Mouse (Mus musculus) ES-E14 (cell line): ENCODE data around the gene Krt88. TPM values are rescaled to one million over a fixed set of nuclear protein-coding genes. Genes with fewer than 3 reads are reported as not detected.
A peak's percentile ranks its signal among the peaks of the same experiment; 100 is the strongest.

Experiments used
- DNase-seq: peaks from one replicate; pipeline ENCODE4 v3.0.0-alpha.2; 2013; ENCODE audit warnings: low read depth, low spot score
- H3K27ac ChIP-seq: 2 replicates; pipeline ENCODE4 v1.5.1; 2012; ENCODE audit warnings: low read depth, mild to moderate bottlenecking, low read length, moderate library complexity, mixed read lengths; ENCODE audit not compliant: poor library complexity, insufficient read depth, severe bottlenecking
- H3K36me3 ChIP-seq: 2 replicates; pipeline ENCODE4 v1.6.1; 2012; ENCODE audit warnings: mild to moderate bottlenecking, low read length, moderate library complexity, mixed read lengths; ENCODE audit not compliant: control insufficient read depth, poor library complexity, insufficient read depth, severe bottlenecking
- H3K4me1 ChIP-seq, 2 experiments: fragments of 150-350 bp in 1 of 2; sonication (generic) in 1 of 2; 2 replicates each; pipeline ENCODE4 v1.6.1; 2012; ENCODE audit warnings: low read length in 2 of 2, mild to moderate bottlenecking in 1 of 2, mixed read lengths in 1 of 2; ENCODE audit not compliant: control insufficient read depth in 2 of 2, insufficient read depth in 2 of 2, poor library complexity in 1 of 2
- H3K4me3 ChIP-seq, 2 experiments: fragments of 150-350 bp in 1 of 2; sonication (generic) in 1 of 2; 2 replicates each; pipeline ENCODE4 v1.5.1; 2012; ENCODE audit warnings: low read length in 2 of 2, low read depth in 1 of 2, mild to moderate bottlenecking in 1 of 2, mixed read lengths in 1 of 2; ENCODE audit not compliant: insufficient read depth in 1 of 2, poor library complexity in 1 of 2, severe bottlenecking in 1 of 2
- H3K9ac ChIP-seq: 2 replicates; pipeline ENCODE4 v1.6.1; 2012; ENCODE audit warnings: low read depth, mild to moderate bottlenecking, low read length, mixed read lengths; ENCODE audit not compliant: poor library complexity, insufficient read depth, severe bottlenecking
- H3K9me3 ChIP-seq: fragments of 150-350 bp; sonication (generic); 2 replicates; pipeline ENCODE4 v1.6.1; 2012; ENCODE audit warnings: low read depth, mild to moderate bottlenecking, low read length; ENCODE audit not compliant: control insufficient read depth, insufficient read depth
- CHD2 ChIP-seq: IDR thresholded peaks from 2 replicates; pipeline ENCODE4 v1.6.1; 2014; ENCODE audit warnings: mild to moderate bottlenecking, low read depth, low read length, inconsistent platforms
- HCFC1 ChIP-seq: IDR thresholded peaks from 2 replicates; pipeline ENCODE4 v1.6.1; 2012; ENCODE audit warnings: low read length, inconsistent platforms, borderline replicate concordance; ENCODE audit not compliant: insufficient read depth
- MAFK ChIP-seq: IDR thresholded peaks from 2 replicates; pipeline ENCODE4 v1.6.1; 2014; ENCODE audit warnings: mild to moderate bottlenecking, low read depth, low read length, inconsistent platforms; ENCODE audit not compliant: insufficient read depth
- ZC3H11A ChIP-seq: IDR thresholded peaks from 2 replicates; pipeline ENCODE4 v1.6.1; 2012; ENCODE audit warnings: low read depth, mild to moderate bottlenecking, inconsistent platforms, low read length, borderline replicate concordance
- ZNF384 ChIP-seq: IDR thresholded peaks from 2 replicates; pipeline ENCODE4 v1.6.1; 2012; ENCODE audit warnings: low read depth, low read length, inconsistent platforms
- in situ Hi-C, 2 experiments: fragments of 600-800 bp; cut with MboI; formaldehyde crosslinking; loops; one replicate each; pipeline ENCODE4 v1.15.1; 2025; ENCODE audit warnings: low sequenced_read_pairs in 2 of 2, inconsistent platforms in 1 of 2; ENCODE audit not compliant: unreplicated experiment in 2 of 2
- total RNA-seq: library from RNA; depleted of rRNA; stranded (reverse); fragments of 300-350 nt; gene quantifications from 2 replicates; pipeline ENCODE4 v1.2.3, GENCODE M21; 2012

Krt88 gene
- total RNA-seq, 1 experiment, result not detected

- Histone ChIP-seq H3K9me3 (no peaks in the 10 kb centered on the region), H3K9ac (no peak overlapping the region), H3K4me1 (no peaks in the 10 kb centered on the region), H3K36me3 (no peaks in the 10 kb centered on the region), H3K27ac (no peak overlapping the region), H3K4me3 (no peak overlapping the region)
- in situ Hi-C loops, result no loop called here
- TF ChIP-seq CHD2 (no peak), ZNF384 (no peak), HCFC1 (no peak), ZC3H11A (no peak), MAFK (no peak)
- peak; percentile 70 for DNase-seq
These were observed 5.7 kb downstream of the Krt88 start for GRCm38 (mm10) chr15:101453093-101453736.

GRCm38 (mm10) chr15:101454774-101455173 lies 7.2 kb downstream of the Krt88 start:
- no peak for DNase-seq
- Histone ChIP-seq H3K27ac (no peak overlapping the region), H3K4me3 (no peak overlapping the region), H3K36me3 (no peaks in the 10 kb centered on the region), H3K9ac (no peak overlapping the region), H3K4me1 (no peaks in the 10 kb centered on the region; a peak in 1 of 4 replicates), H3K9me3 (no peaks in the 10 kb centered on the region)
- in situ Hi-C loops, result no loop called here
- no peak for TF ChIP-seq ZNF384
- no peak for TF ChIP-seq CHD2
- TF ChIP-seq HCFC1, result no peak
- no peak for TF ChIP-seq ZC3H11A
- TF ChIP-seq MAFK, result no peak

GRCm38 (mm10) chr15:101455292-101455691 lies 7.7 kb downstream of the Krt88 start:
- no peak overlapping the region for H3K4me3 ChIP-seq
- no peak overlapping the region for H3K27ac ChIP-seq
- in situ Hi-C loops, result no loop called here
- H3K9ac ChIP-seq, result no peak overlapping the region
- TF ChIP-seq CHD2, result no peak
- TF ChIP-seq HCFC1, result no peak
- TF ChIP-seq ZC3H11A, result no peak
- TF ChIP-seq MAFK, result no peak
- no peak for TF ChIP-seq ZNF384
- DNase-seq, result no peak
- no peaks in the 10 kb centered on the region for H3K36me3 ChIP-seq
- no peaks in the 10 kb centered on the region for H3K9me3 ChIP-seq
- no peaks in the 10 kb centered on the region; a peak in 1 of 4 replicates for H3K4me1 ChIP-seq

- Histone ChIP-seq H3K36me3 (no peaks in the 10 kb centered on the region), H3K9ac (no peak overlapping the region), H3K9me3 (no peaks in the 10 kb centered on the region), H3K27ac (no peak overlapping the region), H3K4me3 (no peak overlapping the region), H3K4me1 (no peaks in the 10 kb centered on the region; a peak in 1 of 4 replicates)
- no peak for TF ChIP-seq ZC3H11A
- TF ChIP-seq ZNF384, result no peak
- TF ChIP-seq CHD2, result no peak
- no peak for TF ChIP-seq MAFK
- TF ChIP-seq HCFC1, result no peak
- DNase-seq, result no peak
- in situ Hi-C loops, result no loop called here
These were observed 8.3 kb downstream of the Krt88 start for GRCm38 (mm10) chr15:101455891-101456290.
